Mouse (Mus musculus) stomach, postnatal 0 days (tissue): ENCODE measurements around the gene Taz. TPM values are rescaled to one million over a fixed set of nuclear protein-coding genes. Genes with fewer than 3 reads are reported as not detected.

Experiments
- ATAC-seq: fragments of 200-750 bp; cut with Nextera tagmentation; 2 replicates; pipeline ENCODE4 v1.8.0; 2017; ENCODE audit not compliant: low FRiP score, low TSS enrichment
- DNase-seq: peaks from one replicate; pipeline ENCODE4 v3.0.0-alpha.2; 2016; ENCODE audit warnings: low spot score
- H3K27ac ChIP-seq: fragments of 300-500 bp; sonication (generic); replicated peaks from 2 replicates; pipeline ENCODE4 v1.5.1; 2014; ENCODE audit warnings: mild to moderate bottlenecking, control low read depth
- H3K27me3 ChIP-seq: fragments of 300-500 bp; sonication (generic); 2 replicates; pipeline ENCODE4 v1.6.1; 2014; ENCODE audit warnings: low read length; ENCODE audit not compliant: control insufficient read depth, insufficient read depth
- H3K36me3 ChIP-seq: fragments of 300-500 bp; sonication (generic); 2 replicates; pipeline ENCODE4 v1.6.1; 2014; ENCODE audit warnings: low read length, mixed read lengths; ENCODE audit not compliant: control insufficient read depth, insufficient read depth
- H3K4me1 ChIP-seq: fragments of 300-500 bp; sonication (generic); replicated peaks from 2 replicates; pipeline ENCODE4 v1.6.1; 2014; ENCODE audit warnings: antibody characterized with exemption; ENCODE audit not compliant: control insufficient read depth, insufficient read depth
- H3K4me2 ChIP-seq: fragments of 300-500 bp; sonication (generic); replicated peaks from 2 replicates; pipeline ENCODE4 v1.6.1; 2014; ENCODE audit warnings: low read depth, mild to moderate bottlenecking, control low read depth, moderate library complexity
- H3K4me3 ChIP-seq: fragments of 300-500 bp; sonication (generic); 2 replicates; pipeline ENCODE4 v1.5.1; 2014; ENCODE audit warnings: low read depth, low read length, control low read depth
- H3K9ac ChIP-seq: fragments of 300-500 bp; sonication (generic); 2 replicates; pipeline ENCODE4 v1.6.1; 2014; ENCODE audit warnings: mild to moderate bottlenecking, low read length, control low read depth, mixed read lengths
- H3K9me3 ChIP-seq: fragments of 300-500 bp; sonication (generic); 2 replicates; pipeline ENCODE4 v1.6.1; 2016; ENCODE audit warnings: low read length; ENCODE audit not compliant: control insufficient read depth
- CTCF ChIP-seq: IDR thresholded peaks from 2 replicates; pipeline ENCODE4 v1.5.1; 2016; ENCODE audit warnings: antibody characterized with exemption, low read depth, mild to moderate bottlenecking, moderate library complexity
- EP300 ChIP-seq: optimal IDR thresholded peaks from 2 replicates; pipeline ENCODE3; 2016; ENCODE audit warnings: antibody characterized with exemption
- WGBS: fragments of 180-500 bp; shearing (Covaris S2); extraction: QIAGEN DNeasy Blood & Tissue Kit; methylation state at CpG from one replicate; pipeline ENCODE4 v1.1.7; 2014; 5-methylcytosine and 5-hydroxymethylcytosine counted together
- polyA plus RNA-seq: library from polyadenylated mRNA; unstranded; fragments of >200 nt; fragmentation: Nextera tagmentation; extraction: Ambion mirVana; gene quantifications from 2 replicates; pipeline ENCODE4 v1.2.1, GENCODE M21; 2015

Taz gene
- polyA plus RNA-seq, 1 experiment from 2014 or later: 59.5 TPM

- no peaks in the 10 kb centered on the region for H3K4me1 ChIP-seq
- H3K27ac ChIP-seq: peak overlapping the region; percentile 86
- peaks cover 8% of the 10 kb centered on the region; the same call in 1 of the 2 replicates for H3K36me3 ChIP-seq
- no peak for TF ChIP-seq CTCF
- no peak for TF ChIP-seq EP300
- WGBS: 38% methylated on average over 1 of the region's 1 CpGs
- H3K4me3 ChIP-seq: peak overlapping the region; percentile 45
- DNase-seq (no peak), ATAC-seq (no peak)
- no peaks in the 10 kb centered on the region for H3K9me3 ChIP-seq
- peak overlapping the region; percentile 67 for H3K9ac ChIP-seq
- H3K27me3 ChIP-seq: no peaks in the 10 kb centered on the region
- H3K4me2 ChIP-seq: peak overlapping the region; percentile 38
Observed at GRCm38 (mm10) chrX:74245107-74245506, 36.6 kb upstream of the Taz start.

GRCm38 (mm10) chrX:74245687-74246086 is 36.0 kb upstream of the Taz start:
- no peak for TF ChIP-seq EP300
- peak; percentile 3; the same call in 1 of the 2 replicates for TF ChIP-seq CTCF
- Histone ChIP-seq H3K9ac (peak overlapping the region; percentile 67), H3K9me3 (no peaks in the 10 kb centered on the region), H3K27me3 (no peaks in the 10 kb centered on the region), H3K27ac (peak overlapping the region; percentile 86), H3K36me3 (peaks cover 8% of the 10 kb centered on the region; the same call in 1 of the 2 replicates), H3K4me3 (peak overlapping the region; percentile 45), H3K4me1 (no peaks in the 10 kb centered on the region), H3K4me2 (peak overlapping the region; percentile 38)
- 25% methylated on average over 21 of the region's 21 CpGs for WGBS
- ATAC-seq (peak; percentile 52; the same call in 1 of the 2 replicates), DNase-seq (peak; percentile 71)

- H3K9me3 ChIP-seq: no peaks in the 10 kb centered on the region
- peak; percentile 83 for ATAC-seq
- H3K9ac ChIP-seq: peak overlapping the region; percentile 67
- TF ChIP-seq CTCF: no peak
- TF ChIP-seq EP300: no peak
- peaks cover 4% of the 10 kb centered on the region; the same call in 1 of the 2 replicates for H3K36me3 ChIP-seq
- H3K4me3 ChIP-seq: peak overlapping the region; percentile 45
- no peaks in the 10 kb centered on the region for H3K27me3 ChIP-seq
- peak overlapping the region; percentile 86 for H3K27ac ChIP-seq
- WGBS: 13% methylated on average over 32 of the region's 38 CpGs
- peak; percentile 83 for DNase-seq
- H3K4me2 ChIP-seq: peak overlapping the region; percentile 38
- H3K4me1 ChIP-seq: no peaks in the 10 kb centered on the region
Observed at GRCm38 (mm10) chrX:74246213-74246681, 35.5 kb upstream of the Taz start.

- Histone ChIP-seq H3K27ac (peak overlapping the region; percentile 85), H3K4me2 (peak overlapping the region; percentile 38), H3K4me3 (peak overlapping the region; percentile 45), H3K9ac (peak overlapping the region; percentile 41; the same call in 1 of the 2 replicates), H3K27me3 (no peaks in the 10 kb centered on the region), H3K9me3 (no peaks in the 10 kb centered on the region), H3K36me3 (peaks cover 3% of the 10 kb centered on the region; the same call in 1 of the 2 replicates), H3K4me1 (no peaks in the 10 kb centered on the region)
- WGBS: 17% methylated on average over 11 of the region's 15 CpGs
- TF ChIP-seq CTCF (no peak), EP300 (no peak)
- ATAC-seq (peak; percentile 36), DNase-seq (no peak)
Observed at GRCm38 (mm10) chrX:74246693-74247092, 35.0 kb upstream of the Taz start.

GRCm38 (mm10) chrX:74248651-74249050 is 33.1 kb upstream of the Taz start:
- no peaks in the 10 kb centered on the region for H3K36me3 ChIP-seq
- no peaks in the 10 kb centered on the region for H3K27me3 ChIP-seq
- ATAC-seq: peak; percentile 24; the same call in 1 of the 2 replicates
- DNase-seq: peak; percentile 68
- peak overlapping the region; percentile 59 for H3K4me2 ChIP-seq
- 6% methylated on average over 3 of the region's 3 CpGs for WGBS
- peak overlapping the region; percentile 44 for H3K4me3 ChIP-seq
- no peaks in the 10 kb centered on the region for H3K4me1 ChIP-seq
- H3K9ac ChIP-seq: peak overlapping the region; percentile 67
- H3K27ac ChIP-seq: peak overlapping the region; percentile 93
- no peak for TF ChIP-seq EP300
- peak; percentile 74 for TF ChIP-seq CTCF
- no peaks in the 10 kb centered on the region for H3K9me3 ChIP-seq

- no peaks in the 10 kb centered on the region for H3K4me1 ChIP-seq
- peak within 1 kb of the TSS; percentile 67 for H3K9ac ChIP-seq
- TF ChIP-seq CTCF: peak; percentile 63
- TF ChIP-seq EP300: no peak
- H3K4me3 ChIP-seq: peak within 1 kb of the TSS; percentile 44
- 28% methylated on average over 26 of the region's 38 CpGs for WGBS
- no peaks in the 10 kb centered on the region for H3K27me3 ChIP-seq
- no peaks in the 10 kb centered on the region for H3K9me3 ChIP-seq
- peak; percentile 8; the same call in 1 of the 2 replicates for ATAC-seq
- peak within 1 kb of the TSS; percentile 59 for H3K4me2 ChIP-seq
- peak; percentile 71 for DNase-seq
- peak within 1 kb of the TSS; percentile 93 for H3K27ac ChIP-seq
- H3K36me3 ChIP-seq: no peaks in the 10 kb centered on the region
Observed at GRCm38 (mm10) chrX:74249615-74250014, 32.1 kb upstream of the Taz start, which contains the start of gene Flna. Gene Flna, minus strand, starts transcription at chrX:74249820.
